ENCODE assay signal across 23 mouse cellular contexts in genomic region chr9:25387876-25388650, GRCm38 (mm10).
DNase-seq lines count a peak whose midpoint lies in the region; ATAC-seq and TF ChIP-seq lines count a peak whose summit lies in the region.
"Had no signal": no experiment of that assay in that cellular context is flagged by ENCODE, and none has a peak within 500 bp of the region (broad histone marks: within the 10 kb centered on the region; RNA-seq: fewer than 3 reads in every experiment).

No protein-coding gene starts in this region.

- no peaks in the 10 kb centered on the region for H3K9me3 ChIP-seq in hindbrain, embryonic 14.5 days (ENCODE audit: control insufficient read depth, low read length)
- H3K9me3 ChIP-seq: heart, embryonic 13.5 days; hindbrain, embryonic 15.5 days; intestine, embryonic 15.5 days; limb, embryonic 13.5 days; lung, embryonic 15.5 days; midbrain, embryonic 13.5 days; neural tube, embryonic 13.5 days; stomach, embryonic 15.5 days had no signal

- peaks cover 4% of the 10 kb centered on the region for H3K27me3 ChIP-seq in Patski
- H3K27me3 ChIP-seq in hindbrain, embryonic 14.5 days (ENCODE audit: control insufficient read depth, insufficient read depth, low read length): no peaks in the 10 kb centered on the region
- H3K27me3 ChIP-seq: heart, embryonic 13.5 days; hindbrain, embryonic 15.5 days; intestine, embryonic 15.5 days; limb, embryonic 13.5 days; lung, embryonic 15.5 days; midbrain, embryonic 13.5 days; neural tube, embryonic 13.5 days; stomach, embryonic 15.5 days had no signal

- no peaks in the 10 kb centered on the region for H3K36me3 ChIP-seq in hindbrain, embryonic 14.5 days (replicated peaks; ENCODE audit: control insufficient read depth, insufficient read depth)
- H3K36me3 ChIP-seq: heart, embryonic 13.5 days; hindbrain, embryonic 15.5 days; intestine, embryonic 15.5 days; limb, embryonic 13.5 days; lung, embryonic 15.5 days; midbrain, embryonic 13.5 days; neural tube, embryonic 13.5 days; stomach, embryonic 15.5 days had no signal

- CTCF ChIA-PET in Patski (lab: Charles Lee): no interaction called here

- DNase-seq in gastrocnemius, adult 2 months: peak; percentile 54
- no peak for DNase-seq in gastrocnemius, postnatal 4 days (ENCODE audit: low spot score in 2 of 2)
- DNase-seq in 3134 (ENCODE audit: extremely low read depth, insufficient read length, low spot score) (peak; percentile 22), Patski (ENCODE audit: low read depth, low spot score) (peak; percentile 27)
- DNase-seq in fibroblast of lung, adult 2 months (ENCODE audit: low read depth): peak; percentile 44
- DNase-seq in kidney, postnatal 36 days: no peak
- DNase-seq in hindbrain, embryonic 14.5 days (ENCODE audit: low spot score): no peak
- DNase-seq: adrenal gland, postnatal 10 days; cerebellum, adult 11-12 months; cerebellum, postnatal 36 days; kidney, adult 9 months; kidney, postnatal 4 days; right cerebral cortex, postnatal 25 days; thymus, adult 2 months had no signal

- H3K9ac ChIP-seq in hindbrain, embryonic 14.5 days: no peak overlapping the region
- H3K9ac ChIP-seq: heart, embryonic 13.5 days; hindbrain, embryonic 15.5 days; intestine, embryonic 15.5 days; limb, embryonic 13.5 days; liver, embryonic 14.5 days; lung, embryonic 15.5 days; midbrain, embryonic 13.5 days; neural tube, embryonic 13.5 days; stomach, embryonic 15.5 days had no signal

- H3K27ac ChIP-seq in gastrocnemius, adult 2 months: peak overlapping the region; percentile 91
- H3K27ac ChIP-seq in hindbrain, embryonic 14.5 days: no peak overlapping the region
- H3K27ac ChIP-seq: heart, embryonic 13.5 days; hindbrain, embryonic 15.5 days; intestine, embryonic 15.5 days; limb, embryonic 13.5 days; liver, embryonic 14.5 days; lung, embryonic 15.5 days; midbrain, embryonic 13.5 days; neural tube, embryonic 13.5 days; stomach, embryonic 15.5 days had no signal

- H3K4me3 ChIP-seq in gastrocnemius, adult 2 months: peak overlapping the region; percentile 46; the same call in 1 of the 2 replicates
- no peak overlapping the region for H3K4me3 ChIP-seq in hindbrain, embryonic 14.5 days (replicated peaks; ENCODE audit: low read length)
- H3K4me3 ChIP-seq: heart, embryonic 13.5 days; hindbrain, embryonic 15.5 days; intestine, embryonic 15.5 days; limb, embryonic 13.5 days; lung, embryonic 15.5 days; midbrain, embryonic 13.5 days; neural tube, embryonic 13.5 days; stomach, embryonic 15.5 days had no signal

- in situ Hi-C loops in Patski (cut with MboI; ENCODE audit: low pct_unique_long_range_greater_than_20kb): no loop called here

- no peaks in the 10 kb centered on the region for H3K4me1 ChIP-seq in hindbrain, embryonic 14.5 days (replicated peaks; ENCODE audit: control insufficient read depth, insufficient read depth, low read length)
- H3K4me1 ChIP-seq: hindbrain, embryonic 15.5 days; intestine, embryonic 15.5 days; limb, embryonic 13.5 days; lung, embryonic 15.5 days; midbrain, embryonic 13.5 days; neural tube, embryonic 13.5 days; stomach, embryonic 15.5 days had no signal

- TF ChIP-seq CTCF in gastrocnemius, adult 2 months (IDR thresholded peaks at IDR 0.05): no peak
- TF ChIP-seq CTCF in Patski (IDR thresholded peaks at IDR 0.05): no peak

- intact Hi-C loops in gastrocnemius, adult 2 months (cut with DNase I): loop anchor here (1.0 to 5.0 kb wide), 6 partner anchors 29 to 204 kb away; no protein-coding TSS in a partner anchor

- POLR2A ChIA-PET in Patski (lab: Charles Lee): interaction anchor here (0.6 kb wide), 1 partner anchor 10 kb away, joined by 4 read pairs; no protein-coding TSS in a partner anchor

- H3K4me2 ChIP-seq in hindbrain, embryonic 14.5 days (replicated peaks): no peak overlapping the region
- H3K4me2 ChIP-seq: heart, embryonic 13.5 days; hindbrain, embryonic 15.5 days; intestine, embryonic 15.5 days; limb, embryonic 13.5 days; lung, embryonic 15.5 days; midbrain, embryonic 13.5 days; neural tube, embryonic 13.5 days; stomach, embryonic 15.5 days had no signal

- 84% methylated on average over 4 of the region's 4 CpGs for WGBS in hindbrain, embryonic 14.5 days

- peak; percentile 31 for ATAC-seq in Patski
- no peak for ATAC-seq in hindbrain, embryonic 14.5 days (ENCODE audit: low FRiP score)
- ATAC-seq: intestine, embryonic 15.5 days; midbrain, embryonic 13.5 days had no signal

Comparison
In these comparisons a context has a peak if more than half of its experiments do, and no peak if none do; other contexts are left out.
1. DNase-seq: peak in gastrocnemius, adult 2 months (single experiment), 3134 (single experiment), Patski (single experiment) and fibroblast of lung, adult 2 months (single experiment); none in gastrocnemius, postnatal 4 days (0 of 2), kidney, postnatal 36 days (0 of 2) and hindbrain, embryonic 14.5 days (single experiment).